Mouse (Mus musculus) forebrain, embryonic 10.5 days (tissue): ENCODE measurements around the gene Ergic1. TPM values are rescaled to one million over a fixed set of nuclear protein-coding genes. Genes with fewer than 3 reads are reported as not detected.

Experiments used
- DNase-seq: peaks from one replicate; pipeline ENCODE4 v3.0.0-alpha.2; 2017; ENCODE audit warnings: low spot score; ENCODE audit errors: extremely low spot score
- H3K27ac ChIP-seq: fragments of 300-500 bp; sonication (generic); 2 replicates; pipeline ENCODE4 v1.5.1; 2016; ENCODE audit warnings: mild to moderate bottlenecking
- H3K27me3 ChIP-seq: fragments of 300-500 bp; sonication (generic); 2 replicates; pipeline ENCODE4 v1.6.1; 2016; ENCODE audit warnings: mild to moderate bottlenecking; ENCODE audit not compliant: poor library complexity, severe bottlenecking
- H3K36me3 ChIP-seq: fragments of 300-500 bp; sonication (generic); replicated peaks from 2 replicates; pipeline ENCODE4 v1.6.1; 2016; ENCODE audit warnings: mild to moderate bottlenecking, moderate library complexity
- H3K4me1 ChIP-seq: fragments of 300-500 bp; sonication (generic); 2 replicates; pipeline ENCODE4 v1.6.1; 2016
- H3K4me3 ChIP-seq: fragments of 300-500 bp; sonication (generic); 2 replicates; pipeline ENCODE4 v1.5.1; 2016; ENCODE audit warnings: mild to moderate bottlenecking, moderate library complexity
- H3K9me3 ChIP-seq: fragments of 300-500 bp; sonication (generic); 2 replicates; pipeline ENCODE4 v1.6.1; 2016; ENCODE audit warnings: mild to moderate bottlenecking, moderate library complexity
- WGBS: fragments of 180-500 bp; shearing (Covaris S2); methylation state at CpG from one replicate; pipeline ENCODE4 v1.1.7; 2016; 5-methylcytosine and 5-hydroxymethylcytosine counted together
- polyA plus RNA-seq: library from polyadenylated mRNA; unstranded; fragments of >200 nt; fragmentation: Nextera tagmentation; extraction: Ambion mirVana; gene quantifications from 2 replicates; pipeline ENCODE4 v1.2.1, GENCODE M21; 2016

Ergic1 gene
- polyA plus RNA-seq, 1 experiment from 2014 or later: 127 TPM

DNA sequence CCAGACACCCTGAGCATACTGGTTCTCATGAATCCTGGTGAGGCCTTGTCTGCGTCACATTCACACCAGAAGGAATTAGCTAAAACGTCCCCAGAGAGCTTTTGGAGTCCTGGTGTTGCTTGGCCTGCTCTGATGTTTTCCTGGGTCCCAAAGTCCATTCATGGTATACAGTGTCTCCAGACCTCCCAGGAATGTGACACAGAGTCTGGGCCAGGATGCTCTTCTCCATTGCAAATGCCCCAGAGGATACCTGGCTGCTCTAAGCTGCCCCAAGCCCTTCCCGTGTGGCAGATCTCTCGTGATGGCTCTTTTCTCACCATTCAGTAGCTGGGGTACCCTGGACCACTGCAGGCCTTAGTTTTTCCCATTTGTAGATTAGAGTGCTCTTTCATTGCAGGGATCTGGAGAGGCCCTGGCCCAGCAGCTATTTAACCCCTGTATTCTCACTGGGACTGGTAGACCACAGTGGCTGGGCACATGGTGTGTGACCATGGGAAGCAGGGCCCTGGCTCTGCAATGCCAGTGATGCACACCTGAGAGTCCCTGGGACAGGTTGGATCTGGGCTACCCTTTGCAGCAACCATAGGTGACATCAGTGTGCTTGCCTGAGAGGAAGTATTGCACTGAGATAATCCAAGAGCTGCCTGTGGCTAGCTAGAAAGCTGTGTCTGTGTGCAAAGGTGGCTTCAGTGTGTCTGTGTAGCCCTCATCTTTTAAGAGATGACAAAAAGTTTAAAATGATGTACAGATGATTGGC, 8.5 kb downstream of the Ergic1 start:
- Histone ChIP-seq H3K4me1 (0 out of 2 replicates have a peak, but pooled peaks cover 3% of the 10 kb centered on the region), H3K27me3 (no peaks in the 10 kb centered on the region), H3K4me3 (no peak overlapping the region), H3K36me3 (peaks cover 87% of the 10 kb centered on the region), H3K27ac (no peak overlapping the region), H3K9me3 (peaks cover 9% of the 10 kb centered on the region; the same call in 1 of the 2 replicates)
- no peak for DNase-seq
- WGBS: 91% methylated on average over 4 of the region's 4 CpGs

GRCm38 (mm10) chr17:26570651-26571118, 9.4 kb downstream of the Ergic1 start:
- Histone ChIP-seq H3K27ac (no peak overlapping the region), H3K4me1 (peaks cover 6% of the 10 kb centered on the region; the same call in 1 of the 2 replicates), H3K36me3 (peaks cover 87% of the 10 kb centered on the region), H3K4me3 (no peak overlapping the region), H3K27me3 (no peaks in the 10 kb centered on the region), H3K9me3 (peaks cover 9% of the 10 kb centered on the region; the same call in 1 of the 2 replicates)
- no peak for DNase-seq
- WGBS: 92% methylated on average over 11 of the region's 11 CpGs

DNA sequence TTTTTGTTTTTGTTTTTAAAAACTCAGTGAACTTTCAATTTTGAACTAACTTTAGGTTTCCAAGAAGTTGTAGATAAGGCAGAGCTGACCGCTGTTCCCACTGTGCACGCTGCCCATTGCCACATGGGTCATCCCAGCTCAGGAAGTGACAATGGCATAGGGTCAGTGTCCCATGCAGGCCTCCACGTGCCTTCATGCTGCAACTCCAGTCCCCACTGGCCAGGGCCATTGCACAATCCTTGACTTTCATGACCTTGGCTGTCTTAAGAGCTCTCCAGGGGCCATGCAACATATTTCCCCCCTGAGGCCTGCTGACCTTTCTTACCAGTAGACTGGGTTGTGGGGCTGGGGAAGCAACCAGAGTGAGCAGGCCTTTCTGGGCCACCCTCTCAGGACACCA, 10.1 kb downstream of the Ergic1 start:
- no peak for DNase-seq
- Histone ChIP-seq H3K27ac (no peak overlapping the region), H3K27me3 (no peaks in the 10 kb centered on the region), H3K4me3 (no peak overlapping the region), H3K36me3 (peaks cover 87% of the 10 kb centered on the region), H3K4me1 (peaks cover 13% of the 10 kb centered on the region; the same call in 1 of the 2 replicates), H3K9me3 (peaks cover 2% of the 10 kb centered on the region; the same call in 1 of the 2 replicates)
- WGBS: 92% methylated on average over 3 of the region's 3 CpGs

DNA sequence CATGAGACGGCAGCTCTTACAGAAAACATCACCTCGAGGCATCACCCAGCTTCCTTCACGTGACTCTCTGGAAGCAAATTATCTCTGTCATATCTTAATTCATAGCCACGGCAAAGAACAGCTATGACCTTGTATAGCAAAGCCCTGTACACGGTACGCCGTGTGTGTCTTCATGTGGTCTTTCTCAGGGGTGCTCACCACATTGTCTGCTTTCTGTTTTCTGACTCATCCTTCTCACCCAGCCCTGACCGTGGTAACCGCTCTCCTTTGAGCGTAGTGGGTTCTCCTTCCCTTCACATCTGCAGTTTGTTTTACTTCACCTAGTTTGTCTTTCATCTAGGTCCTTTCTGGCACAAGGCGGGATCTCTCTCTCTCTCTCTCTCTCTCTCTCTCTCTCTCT, 11.0 kb downstream of the Ergic1 start:
- H3K36me3 ChIP-seq: peaks cover 87% of the 10 kb centered on the region

DNA sequence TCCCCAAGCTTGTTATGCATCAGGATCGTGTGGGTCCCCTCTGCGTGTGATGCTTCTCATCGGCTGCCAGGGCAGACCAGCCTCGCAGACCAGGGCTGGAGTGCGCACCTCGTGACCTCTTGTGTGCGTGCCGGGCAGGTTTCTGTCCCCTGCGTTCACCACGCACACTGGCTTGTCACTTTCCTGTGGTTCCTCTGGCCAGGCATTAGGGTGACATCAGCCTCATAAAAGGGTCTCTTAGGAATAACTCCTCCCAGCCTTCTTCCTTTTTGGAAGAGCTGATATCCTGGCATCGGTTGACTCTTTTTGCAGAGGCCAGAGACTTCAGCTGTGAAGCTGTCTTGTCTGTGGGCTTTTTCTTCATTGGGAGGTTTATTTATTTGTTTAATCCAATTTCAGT, 12.8 kb downstream of the Ergic1 start:
- Histone ChIP-seq H3K9me3 (no peaks in the 10 kb centered on the region), H3K4me1 (peaks cover 15% of the 10 kb centered on the region; the same call in 1 of the 2 replicates), H3K27me3 (no peaks in the 10 kb centered on the region), H3K27ac (no peak overlapping the region), H3K36me3 (peaks cover 87% of the 10 kb centered on the region), H3K4me3 (no peak overlapping the region)
- WGBS: 96% methylated on average over 11 of the region's 11 CpGs
- no peak for DNase-seq

More for the DNA sequence above, 11.0 kb downstream of the Ergic1 start:
- DNase-seq: no peak
- Histone ChIP-seq H3K9me3 (no peaks in the 10 kb centered on the region; the same call in 1 of the 2 replicates), H3K27ac (no peak overlapping the region), H3K27me3 (no peaks in the 10 kb centered on the region), H3K4me1 (peaks cover 15% of the 10 kb centered on the region; the same call in 1 of the 2 replicates), H3K4me3 (no peak overlapping the region)
- 94% methylated on average over 11 of the region's 11 CpGs for WGBS

DNA sequence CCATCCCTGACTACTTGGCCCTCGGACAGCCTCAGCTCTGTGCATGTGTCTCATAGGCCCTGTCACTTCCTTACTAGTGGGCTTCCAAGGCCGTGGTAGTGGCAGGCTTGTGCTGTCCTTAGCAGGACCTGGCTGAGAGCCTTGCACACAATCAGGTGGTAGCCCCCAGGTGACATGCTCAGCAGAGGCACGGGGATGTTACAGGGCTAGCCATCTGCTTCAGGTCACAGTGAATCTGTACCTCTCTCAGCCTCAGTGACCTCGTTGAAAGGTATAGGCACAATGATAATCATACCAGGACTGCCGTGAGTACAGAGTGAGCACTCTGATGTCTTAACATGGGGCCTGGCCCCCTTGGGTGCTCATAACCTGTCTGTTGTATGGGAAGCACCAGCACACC, 13.4 kb downstream of the Ergic1 start:
- H3K9me3 ChIP-seq: no peaks in the 10 kb centered on the region
- no peaks in the 10 kb centered on the region for H3K27me3 ChIP-seq
- H3K27ac ChIP-seq: no peak overlapping the region
- no peak overlapping the region for H3K4me3 ChIP-seq
- no peak for DNase-seq
- H3K36me3 ChIP-seq: peaks cover 87% of the 10 kb centered on the region
- peaks cover 15% of the 10 kb centered on the region; the same call in 1 of the 2 replicates for H3K4me1 ChIP-seq
- 91% methylated on average over 5 of the region's 5 CpGs for WGBS

- Histone ChIP-seq H3K4me3 (no peak overlapping the region), H3K9me3 (no peaks in the 10 kb centered on the region), H3K27ac (no peak overlapping the region), H3K27me3 (no peaks in the 10 kb centered on the region), H3K4me1 (peaks cover 15% of the 10 kb centered on the region; the same call in 1 of the 2 replicates), H3K36me3 (peaks cover 89% of the 10 kb centered on the region)
- DNase-seq: no peak
- WGBS: 88% methylated on average over 12 of the region's 12 CpGs
Observed at GRCm38 (mm10) chr17:26575786-26576690, 14.7 kb downstream of the Ergic1 start.

GRCm38 (mm10) chr17:26576833-26577232, 15.5 kb downstream of the Ergic1 start:
- Histone ChIP-seq H3K4me1 (peaks cover 12% of the 10 kb centered on the region; the same call in 1 of the 2 replicates), H3K9me3 (no peaks in the 10 kb centered on the region), H3K4me3 (no peak overlapping the region), H3K27me3 (no peaks in the 10 kb centered on the region), H3K36me3 (peaks cover 90% of the 10 kb centered on the region), H3K27ac (no peak overlapping the region)
- WGBS: 90% methylated on average over 7 of the region's 7 CpGs
- DNase-seq: no peak

DNA sequence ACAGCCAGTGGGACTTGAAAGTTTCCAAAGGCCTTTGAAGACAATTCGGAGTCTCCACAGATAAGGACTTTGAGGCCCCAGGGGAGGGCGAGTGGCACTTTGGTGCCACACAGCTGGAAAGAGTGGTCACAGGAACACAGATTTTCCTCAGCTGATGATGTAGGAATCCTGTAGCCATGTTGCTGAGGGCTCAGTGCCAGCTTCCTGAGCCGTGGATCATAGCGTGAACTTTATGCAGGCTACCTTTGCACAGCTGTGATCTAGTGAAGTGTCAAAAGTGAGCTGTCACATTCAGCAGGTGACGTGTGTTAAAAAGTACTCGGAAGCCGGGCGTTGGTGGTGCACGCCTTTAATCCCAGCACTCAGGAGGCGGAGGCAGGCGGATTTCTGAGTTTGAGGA, 16.0 kb downstream of the Ergic1 start:
- 93% methylated on average over 11 of the region's 11 CpGs for WGBS
- Histone ChIP-seq H3K27ac (no peak overlapping the region), H3K9me3 (no peaks in the 10 kb centered on the region), H3K4me1 (peaks cover 12% of the 10 kb centered on the region; the same call in 1 of the 2 replicates), H3K36me3 (peaks cover 90% of the 10 kb centered on the region), H3K27me3 (no peaks in the 10 kb centered on the region), H3K4me3 (no peak overlapping the region)
- no peak for DNase-seq

- 92% methylated on average over 7 of the region's 7 CpGs for WGBS
- Histone ChIP-seq H3K27ac (no peak overlapping the region), H3K4me3 (no peak overlapping the region), H3K9me3 (no peaks in the 10 kb centered on the region), H3K4me1 (peaks cover 12% of the 10 kb centered on the region; the same call in 1 of the 2 replicates), H3K36me3 (peaks cover 95% of the 10 kb centered on the region), H3K27me3 (no peaks in the 10 kb centered on the region)
- DNase-seq: no peak
Observed at GRCm38 (mm10) chr17:26578162-26578561, 16.9 kb downstream of the Ergic1 start.

DNA sequence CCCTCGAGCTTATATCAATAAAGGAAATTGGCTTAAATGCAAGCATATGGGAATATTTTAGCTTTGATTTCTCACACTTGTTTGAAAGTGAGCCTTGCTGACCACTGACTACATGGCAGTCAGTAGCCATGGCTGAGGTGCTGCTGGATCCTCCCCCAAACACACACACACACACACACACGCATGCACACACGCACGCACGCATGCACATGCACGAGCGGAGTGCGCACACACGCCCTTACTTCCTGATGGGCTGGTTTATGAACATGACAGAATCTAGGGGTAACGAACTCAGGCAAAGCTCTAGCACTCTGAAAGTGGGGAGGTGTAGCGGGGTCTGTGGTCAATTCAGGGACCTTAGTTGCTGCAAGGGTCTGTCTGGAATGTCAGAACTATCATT, 17.5 kb downstream of the Ergic1 start:
- no peak for DNase-seq
- Histone ChIP-seq H3K9me3 (no peaks in the 10 kb centered on the region), H3K27ac (no peak overlapping the region), H3K4me1 (peaks cover 15% of the 10 kb centered on the region), H3K36me3 (peaks cover 100% of the 10 kb centered on the region), H3K4me3 (no peak overlapping the region), H3K27me3 (no peaks in the 10 kb centered on the region)
- 96% methylated on average over 11 of the region's 11 CpGs for WGBS

DNA sequence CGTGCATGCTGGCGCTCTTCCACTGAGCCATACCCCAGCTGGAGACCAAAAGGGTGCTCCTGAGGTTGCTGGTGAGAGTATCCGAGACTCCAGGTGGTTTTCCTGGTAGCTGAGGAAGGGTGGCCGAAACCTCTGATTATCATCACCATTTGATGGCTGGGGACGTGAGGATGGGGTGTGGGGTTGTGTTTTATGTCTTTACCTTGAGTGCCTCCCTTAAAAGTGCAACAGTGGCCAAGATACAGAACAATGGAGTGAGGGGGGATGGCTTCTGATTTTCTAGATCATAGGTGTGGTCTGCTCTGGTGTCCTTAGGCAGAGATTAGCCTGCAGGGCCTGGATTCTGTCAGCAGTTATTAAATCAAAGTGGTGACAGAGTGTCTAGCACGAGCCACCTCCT, 18.1 kb downstream of the Ergic1 start:
- no peaks in the 10 kb centered on the region for H3K27me3 ChIP-seq
- no peak overlapping the region for H3K4me3 ChIP-seq
- H3K27ac ChIP-seq: no peak overlapping the region
- H3K36me3 ChIP-seq: peaks cover 100% of the 10 kb centered on the region
- 92% methylated on average over 6 of the region's 6 CpGs for WGBS
- peaks cover 22% of the 10 kb centered on the region for H3K4me1 ChIP-seq
- no peaks in the 10 kb centered on the region for H3K9me3 ChIP-seq
- DNase-seq: no peak
